Mouse (Mus musculus) erythroblast, adult 5-6 weeks (primary cell): ENCODE data around the gene Skap1. TPM values are rescaled to one million over a fixed set of nuclear protein-coding genes. Genes with fewer than 3 reads are reported as not detected.
A peak's percentile ranks its signal among the peaks of the same experiment; 100 is the strongest.
"Not testable (repeated sequence)": the region's sequence is repeated elsewhere in the genome, so short reads cannot be mapped to it uniquely, and the experiment has no call there.

Source experiments
- ATAC-seq: replicated peaks from 2 replicates; pipeline ENCODE4 v1.8.0; 2016; ENCODE audit warnings: moderate number of reproducible peaks, mild to moderate bottlenecking, moderate TSS enrichment, inconsistent platforms; ENCODE audit not compliant: poor library complexity, low FRiP score, severe bottlenecking
- total RNA-seq, 2 experiments: library from RNA; stranded (forward) in 1 of 2; stranded (reverse) in 1 of 2; fragments of 150-400 nt in 1 of 2; fragments of 200-764, 138-1000 nt in 1 of 2; gene quantifications; 2 replicates each; pipeline versions ENCODE4 v1.2.3 to v1.2.4; 2015 to 2017; ENCODE audit warnings: low replicate concordance in 2 of 2

The Skap1 gene
- total RNA-seq, 2 experiments from 2014 or later = not detected

GRCm38 (mm10) chr11:96767096-96767495 lies 302.7 kb downstream of the Skap1 start:
- ATAC-seq = no peak

- ATAC-seq = no peak
These were observed 303.8 kb downstream of the Skap1 start for GRCm38 (mm10) chr11:96768240-96768639.

GRCm38 (mm10) chr11:96771274-96771975 lies 307.0 kb downstream of the Skap1 start:
- no peak for ATAC-seq

GRCm38 (mm10) chr11:96772413-96772812 lies 308.0 kb downstream of the Skap1 start:
- ATAC-seq = no peak

GRCm38 (mm10) chr11:96774536-96774935 lies 310.1 kb downstream of the Skap1 start:
- no peak for ATAC-seq

- ATAC-seq = no peak
These were observed 310.7 kb downstream of the Skap1 start for GRCm38 (mm10) chr11:96775063-96775462.

- no peak for ATAC-seq
These were observed 311.3 kb downstream of the Skap1 start for GRCm38 (mm10) chr11:96775665-96776064.

- ATAC-seq = no peak
These were observed 311.7 kb downstream of the Skap1 start for GRCm38 (mm10) chr11:96776068-96776467.

DNA sequence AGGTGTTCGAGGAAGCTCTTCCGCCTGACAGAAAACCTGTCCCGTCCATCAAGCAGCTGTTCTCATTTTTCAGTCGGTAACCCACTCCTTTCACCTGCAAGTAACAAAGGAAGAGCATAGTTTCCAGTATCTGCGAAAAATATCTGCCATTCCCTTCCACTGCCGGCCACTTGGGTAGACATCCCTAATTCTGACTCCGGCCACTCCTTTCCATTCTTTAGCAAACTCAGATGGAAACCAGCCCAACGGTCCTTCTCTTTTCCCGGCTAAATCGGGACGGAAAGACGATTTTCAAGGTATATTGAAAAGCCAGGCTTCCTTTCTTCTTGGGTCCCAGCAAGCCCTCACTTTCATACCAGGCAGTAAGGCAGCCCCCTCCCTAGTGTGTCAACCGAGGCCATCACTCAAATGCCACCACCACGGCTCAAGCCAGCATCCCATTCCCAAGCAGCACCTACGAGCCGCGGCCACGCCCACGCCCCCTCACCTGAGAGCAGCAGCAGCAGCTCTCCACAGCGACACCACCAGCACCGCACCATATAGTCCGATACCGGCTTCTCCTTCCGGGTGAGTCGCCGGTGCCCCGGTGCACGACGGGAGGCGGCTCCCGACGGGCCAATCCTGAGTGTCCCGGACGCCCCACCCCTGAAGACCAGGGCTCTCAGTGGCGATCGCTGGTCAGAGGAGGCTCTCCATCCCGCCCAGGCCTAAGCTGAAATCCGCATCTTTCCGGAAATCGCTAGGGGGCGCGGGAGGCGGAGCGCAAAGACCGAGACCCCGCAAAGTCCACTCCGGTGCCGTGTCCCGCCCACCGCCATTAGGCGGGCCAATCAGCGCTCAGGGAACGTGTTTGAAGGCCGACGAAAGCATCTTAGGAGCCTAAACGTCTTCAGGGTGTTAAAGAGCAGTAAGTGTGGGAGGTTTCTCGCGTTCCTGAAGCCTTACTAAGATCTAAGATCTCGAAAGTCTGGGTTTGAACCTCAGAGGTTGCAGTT lies 312.9 kb downstream of the Skap1 start, which contains the start of gene Snx11:
Gene Snx11, minus strand, starts transcription at position 592 of the 995 bp plus-strand sequence.
- peak; percentile 98 for ATAC-seq

GRCm38 (mm10) chr11:96778061-96778627 lies 313.8 kb downstream of the Skap1 start:
- not testable (repeated sequence) for ATAC-seq

- ATAC-seq = no peak
These were observed 315.9 kb downstream of the Skap1 start for GRCm38 (mm10) chr11:96780306-96780705.

GRCm38 (mm10) chr11:96781425-96781824 lies 317.0 kb downstream of the Skap1 start:
- ATAC-seq = no peak

DNA sequence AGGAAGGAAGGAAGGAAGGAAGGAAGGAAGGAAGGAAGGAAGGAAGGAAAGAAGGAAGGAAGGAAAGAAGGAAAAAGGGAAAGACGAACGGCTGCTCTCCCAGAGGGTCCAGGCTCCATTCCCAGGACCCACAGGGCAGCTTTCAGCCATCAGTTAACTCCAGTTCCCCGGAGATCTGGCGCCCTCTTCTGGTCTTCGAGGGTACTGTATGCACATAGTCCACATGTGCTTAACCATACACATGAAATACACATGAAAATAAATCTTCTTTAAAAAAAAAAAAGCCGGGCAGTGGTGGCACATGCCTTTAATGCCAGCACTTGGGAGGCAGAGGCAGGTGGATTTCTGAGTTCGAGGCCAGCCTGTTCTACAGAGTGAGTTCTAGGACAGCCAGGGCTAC lies 320.5 kb downstream of the Skap1 start:
- ATAC-seq = peak; percentile 54; the same call in 1 of the 2 replicates

DNA sequence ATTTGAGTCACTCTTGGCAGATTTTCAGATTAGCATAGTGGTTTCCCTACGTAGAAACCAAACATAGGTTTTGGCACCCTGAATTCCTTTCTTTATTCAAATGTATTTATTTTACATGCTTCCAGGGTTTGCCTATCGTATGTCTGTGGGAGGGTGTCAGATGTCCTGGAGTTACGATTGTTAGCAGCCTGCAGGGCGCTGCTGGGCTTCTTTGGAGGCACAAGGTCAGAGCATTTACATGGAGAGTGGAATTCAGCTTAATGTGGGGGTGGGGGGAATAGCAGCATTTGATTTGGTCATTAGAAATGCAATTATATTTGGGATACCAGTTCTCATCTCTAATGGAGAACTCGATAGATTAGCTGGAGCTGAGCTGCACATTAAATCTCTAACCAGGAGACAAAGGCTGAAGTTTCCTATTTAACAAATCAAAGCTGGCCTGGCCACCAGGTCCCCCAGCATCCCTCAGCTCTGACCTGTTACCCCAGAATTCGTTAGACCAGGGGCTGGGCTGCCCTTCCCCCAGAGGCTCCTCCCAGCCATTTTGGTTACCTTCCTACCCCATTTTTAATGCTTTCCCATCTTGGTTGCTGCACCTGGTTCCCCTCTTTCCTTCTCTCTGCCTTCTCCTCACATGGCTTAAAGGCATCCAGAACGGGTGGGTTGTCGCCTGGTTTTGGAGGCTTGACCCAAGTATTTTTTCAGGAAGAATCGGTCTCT lies 322.5 kb downstream of the Skap1 start:
- no peak for ATAC-seq

DNA sequence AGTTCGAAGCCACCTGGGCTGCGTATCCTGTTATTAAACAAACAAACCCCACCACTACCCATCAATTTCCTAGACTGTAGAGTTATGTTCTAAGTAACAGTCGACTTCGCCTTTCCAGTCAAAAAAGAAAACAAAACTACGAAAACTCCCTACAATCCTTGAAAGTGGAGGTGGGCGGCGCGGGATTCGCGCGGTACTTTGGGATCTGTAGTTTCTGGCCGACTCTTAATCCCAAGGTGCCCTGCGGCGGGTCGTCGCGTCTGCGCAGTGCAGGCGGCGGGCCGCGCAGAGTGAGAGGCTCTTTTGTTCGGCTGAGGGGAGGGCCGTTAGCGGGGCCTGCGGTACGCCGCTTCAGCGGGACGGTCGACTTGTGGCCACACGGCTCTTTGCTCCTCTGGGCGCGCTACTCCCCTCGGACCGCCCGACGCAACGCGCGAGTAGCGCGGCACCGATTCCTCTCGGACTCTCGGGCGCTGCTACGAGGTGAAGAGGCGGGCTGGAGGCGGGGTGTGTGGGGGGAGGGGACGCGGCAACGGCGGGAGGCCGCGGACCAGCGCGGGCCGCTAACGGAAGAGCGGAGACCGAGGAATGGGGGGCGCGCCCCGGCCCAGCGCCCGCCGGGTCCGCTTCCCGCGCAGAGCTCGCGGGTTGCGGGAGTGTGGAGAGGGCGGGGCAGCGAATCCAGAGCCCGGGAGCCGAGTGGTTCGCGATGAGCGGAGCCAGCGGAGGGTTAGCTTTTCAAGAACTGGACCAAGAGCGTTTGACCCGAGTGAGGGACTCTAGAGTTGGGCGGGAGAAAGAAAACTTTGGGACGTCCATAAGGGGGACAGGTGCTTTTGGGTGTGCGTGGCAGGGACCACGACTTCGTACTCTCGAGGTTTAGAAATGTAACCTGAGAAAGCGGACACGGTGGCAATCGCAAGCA lies 324.7 kb downstream of the Skap1 start, which contains the start of gene Cbx1:
Gene Cbx1, plus strand, starts transcription at position 257 of the 925 bp plus-strand sequence.
- ATAC-seq = peak; percentile 94

DNA sequence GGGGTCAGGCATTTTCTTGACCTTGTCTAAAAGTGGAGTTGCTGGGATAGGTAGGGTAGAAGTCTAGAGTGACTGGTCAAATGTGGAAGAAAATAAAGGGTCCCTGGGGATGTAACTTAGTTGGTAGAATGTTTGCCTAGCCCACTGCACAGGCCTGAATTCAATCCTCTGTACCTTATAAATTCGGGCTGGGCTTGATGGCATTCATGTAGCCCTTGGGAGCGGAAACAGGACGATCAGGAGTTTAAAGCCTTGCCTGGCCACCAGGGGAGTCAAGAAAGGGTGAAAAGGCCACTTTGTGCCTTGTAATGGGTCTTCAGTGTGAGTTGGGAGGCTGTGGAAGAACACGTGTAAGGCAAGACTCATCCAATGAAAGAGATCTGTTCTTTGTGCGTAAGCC lies 325.6 kb downstream of the Skap1 start:
- peak; percentile 57 for ATAC-seq

- no peak for ATAC-seq
These were observed 326.3 kb downstream of the Skap1 start for GRCm38 (mm10) chr11:96790681-96791080.

- ATAC-seq = no peak
These were observed 331.1 kb downstream of the Skap1 start for GRCm38 (mm10) chr11:96795491-96795890.

GRCm38 (mm10) chr11:96796081-96796480 lies 331.7 kb downstream of the Skap1 start:
- no peak for ATAC-seq
